Mouse (Mus musculus): ENCODE measurements around the gene Fzd2. TPM values are rescaled to one million over a fixed set of nuclear protein-coding genes. Genes with fewer than 3 reads are reported as not detected.
"Not testable (repeated sequence)": the region's sequence is repeated elsewhere in the genome, so short reads cannot be mapped to it uniquely, and the experiment has no call there.

Fzd2 gene
- polyA plus RNA-seq, 1 experiment from 2014 or later, result 0.54 TPM

- Histone ChIP-seq H3K36me3 (ENCODE audit: control insufficient read depth, insufficient read depth) (no peaks in the 10 kb centered on the region), H3K4me3 (ENCODE audit: low read depth, low read length) (no peak overlapping the region), H3K9me3 (replicated peaks; ENCODE audit: control insufficient read depth, low read length) (no peaks in the 10 kb centered on the region), H3K4me1 (ENCODE audit: control insufficient read depth, low read depth, low read length) (no peaks in the 10 kb centered on the region), H3K9ac (ENCODE audit: low read depth, low read length) (no peak overlapping the region), H3K4me2 (ENCODE audit: low read depth, low read length) (no peak overlapping the region), H3K27me3 (ENCODE audit: control insufficient read depth, insufficient read depth, low read depth, low read length) (peaks cover 2% of the 10 kb centered on the region), H3K27ac (ENCODE audit: low read length) (no peak overlapping the region)
- ATAC-seq (ENCODE audit: low read depth), result no peak
- WGBS (ENCODE audit: insufficient replicate concordance), result 20% methylated on average over 3 of the region's 4 CpGs
Measured at GRCm38 (mm10) chr11:102595341-102595820, 8.8 kb upstream of the Fzd2 start.

- H3K4me1 ChIP-seq (ENCODE audit: control insufficient read depth, low read depth, low read length), result no peaks in the 10 kb centered on the region
- H3K27me3 ChIP-seq (ENCODE audit: control insufficient read depth, insufficient read depth, low read depth, low read length), result peaks cover 40% of the 10 kb centered on the region
- no peaks in the 10 kb centered on the region for H3K36me3 ChIP-seq (ENCODE audit: control insufficient read depth, insufficient read depth)
- WGBS (ENCODE audit: insufficient replicate concordance), result 61% methylated on average over 3 of the region's 3 CpGs
- H3K27ac ChIP-seq (ENCODE audit: low read length), result no peak overlapping the region
- H3K4me2 ChIP-seq (ENCODE audit: low read depth, low read length), result no peak overlapping the region
- ATAC-seq (ENCODE audit: low read depth), result no peak
- no peaks in the 10 kb centered on the region for H3K9me3 ChIP-seq (replicated peaks; ENCODE audit: control insufficient read depth, low read length)
- H3K9ac ChIP-seq (ENCODE audit: low read depth, low read length), result no peak overlapping the region
- no peak overlapping the region for H3K4me3 ChIP-seq (ENCODE audit: low read depth, low read length)
Measured at GRCm38 (mm10) chr11:102599912-102600311, 4.3 kb upstream of the Fzd2 start.

- H3K27ac ChIP-seq (ENCODE audit: low read length), result no peak overlapping the region
- H3K4me3 ChIP-seq (ENCODE audit: low read depth, low read length), result peak overlapping the region; percentile 36; the same call in 1 of the 2 replicates
- no peaks in the 10 kb centered on the region for H3K9me3 ChIP-seq (replicated peaks; ENCODE audit: control insufficient read depth, low read length)
- 11% methylated on average over 13 of the region's 13 CpGs for WGBS (ENCODE audit: insufficient replicate concordance)
- ATAC-seq (ENCODE audit: low read depth), result no peak
- H3K36me3 ChIP-seq (ENCODE audit: control insufficient read depth, insufficient read depth), result no peaks in the 10 kb centered on the region
- H3K4me2 ChIP-seq (ENCODE audit: low read depth, low read length), result 0 out of 2 replicates have a peak overlapping the region, but pooled peaks have one; percentile 13
- H3K4me1 ChIP-seq (ENCODE audit: control insufficient read depth, low read depth, low read length), result no peaks in the 10 kb centered on the region; the same call in 1 of the 2 replicates
- peaks cover 65% of the 10 kb centered on the region for H3K27me3 ChIP-seq (ENCODE audit: control insufficient read depth, insufficient read depth, low read depth, low read length)
- no peak overlapping the region for H3K9ac ChIP-seq (ENCODE audit: low read depth, low read length)
Measured at GRCm38 (mm10) chr11:102602816-102603495, 1.2 kb upstream of the Fzd2 start.

- Histone ChIP-seq H3K4me3 (ENCODE audit: low read depth, low read length) (peak overlapping the region; percentile 36), H3K27me3 (ENCODE audit: control insufficient read depth, insufficient read depth, low read depth, low read length) (peaks cover 70% of the 10 kb centered on the region), H3K9ac (ENCODE audit: low read depth, low read length) (no peak overlapping the region), H3K4me2 (ENCODE audit: low read depth, low read length) (peak overlapping the region; percentile 55), H3K4me1 (ENCODE audit: control insufficient read depth, low read depth, low read length) (no peaks in the 10 kb centered on the region; the same call in 1 of the 2 replicates), H3K27ac (ENCODE audit: low read length) (no peak overlapping the region), H3K9me3 (replicated peaks; ENCODE audit: control insufficient read depth, low read length) (no peaks in the 10 kb centered on the region), H3K36me3 (ENCODE audit: control insufficient read depth, insufficient read depth) (no peaks in the 10 kb centered on the region)
- WGBS (ENCODE audit: insufficient replicate concordance), result under 1% methylated on average over 10 of the region's 10 CpGs
- ATAC-seq (ENCODE audit: low read depth), result no peak
Measured at GRCm38 (mm10) chr11:102603496-102603850, 723 bp upstream of the Fzd2 start.

- under 1% methylated on average over 73 of the region's 74 CpGs for WGBS (ENCODE audit: insufficient replicate concordance)
- no peaks in the 10 kb centered on the region; the same call in 1 of the 2 replicates for H3K4me1 ChIP-seq (ENCODE audit: control insufficient read depth, low read depth, low read length)
- no peak overlapping the region for H3K9ac ChIP-seq (ENCODE audit: low read depth, low read length)
- H3K4me2 ChIP-seq (ENCODE audit: low read depth, low read length), result peak overlapping the region; percentile 55
- H3K27me3 ChIP-seq (ENCODE audit: control insufficient read depth, insufficient read depth, low read depth, low read length), result peaks cover 77% of the 10 kb centered on the region
- no peaks in the 10 kb centered on the region for H3K9me3 ChIP-seq (replicated peaks; ENCODE audit: control insufficient read depth, low read length)
- H3K4me3 ChIP-seq (ENCODE audit: low read depth, low read length), result peak overlapping the region; percentile 49
- ATAC-seq (ENCODE audit: low read depth), result no peak
- H3K27ac ChIP-seq (ENCODE audit: low read length), result no peak overlapping the region
- H3K36me3 ChIP-seq (ENCODE audit: control insufficient read depth, insufficient read depth), result no peaks in the 10 kb centered on the region
Measured at GRCm38 (mm10) chr11:102604777-102605552, 769 bp downstream of the Fzd2 start.

GRCm38 (mm10) chr11:102605553-102606416, 1.6 kb downstream of the Fzd2 start:
- no peaks in the 10 kb centered on the region; the same call in 1 of the 2 replicates for H3K4me1 ChIP-seq (ENCODE audit: control insufficient read depth, low read depth, low read length)
- 4% methylated on average over 62 of the region's 62 CpGs for WGBS (ENCODE audit: insufficient replicate concordance)
- no peaks in the 10 kb centered on the region for H3K36me3 ChIP-seq (ENCODE audit: control insufficient read depth, insufficient read depth)
- peak overlapping the region; percentile 55; the same call in 1 of the 2 replicates for H3K4me2 ChIP-seq (ENCODE audit: low read depth, low read length)
- H3K4me3 ChIP-seq (ENCODE audit: low read depth, low read length), result peak overlapping the region; percentile 49; the same call in 1 of the 2 replicates
- H3K9ac ChIP-seq (ENCODE audit: low read depth, low read length), result no peak overlapping the region
- H3K27ac ChIP-seq (ENCODE audit: low read length), result no peak overlapping the region
- H3K27me3 ChIP-seq (ENCODE audit: control insufficient read depth, insufficient read depth, low read depth, low read length), result peaks cover 76% of the 10 kb centered on the region
- H3K9me3 ChIP-seq (replicated peaks; ENCODE audit: control insufficient read depth, low read length), result no peaks in the 10 kb centered on the region
- no peak for ATAC-seq (ENCODE audit: low read depth)

- H3K9ac ChIP-seq (ENCODE audit: low read depth, low read length), result no peak overlapping the region
- H3K4me3 ChIP-seq (ENCODE audit: low read depth, low read length), result no peak overlapping the region
- no peaks in the 10 kb centered on the region; the same call in 1 of the 2 replicates for H3K4me1 ChIP-seq (ENCODE audit: control insufficient read depth, low read depth, low read length)
- 11% methylated on average over 12 of the region's 12 CpGs for WGBS (ENCODE audit: insufficient replicate concordance)
- no peaks in the 10 kb centered on the region for H3K9me3 ChIP-seq (replicated peaks; ENCODE audit: control insufficient read depth, low read length)
- H3K27ac ChIP-seq (ENCODE audit: low read length), result no peak overlapping the region
- H3K27me3 ChIP-seq (ENCODE audit: control insufficient read depth, insufficient read depth, low read depth, low read length), result peaks cover 71% of the 10 kb centered on the region
- ATAC-seq (ENCODE audit: low read depth), result no peak
- no peaks in the 10 kb centered on the region for H3K36me3 ChIP-seq (ENCODE audit: control insufficient read depth, insufficient read depth)
- no peak overlapping the region for H3K4me2 ChIP-seq (ENCODE audit: low read depth, low read length)
Measured at GRCm38 (mm10) chr11:102606751-102607171, 2.6 kb downstream of the Fzd2 start.

- not testable (repeated sequence) for H3K4me1 ChIP-seq (ENCODE audit: control insufficient read depth, low read depth, low read length); ATAC-seq (ENCODE audit: low read depth); H3K27ac ChIP-seq (ENCODE audit: low read length); H3K9ac ChIP-seq (ENCODE audit: low read depth, low read length); H3K36me3 ChIP-seq (ENCODE audit: control insufficient read depth, insufficient read depth); H3K4me2 ChIP-seq (ENCODE audit: low read depth, low read length); H3K9me3 ChIP-seq (replicated peaks; ENCODE audit: control insufficient read depth, low read length); H3K4me3 ChIP-seq (ENCODE audit: low read depth, low read length)
- WGBS (ENCODE audit: insufficient replicate concordance), result 16% methylated on average over 12 of the region's 12 CpGs
- H3K27me3 ChIP-seq (ENCODE audit: control insufficient read depth, insufficient read depth, low read depth, low read length), result peaks cover 67% of the 10 kb centered on the region
Measured at GRCm38 (mm10) chr11:102607201-102607600, 3.0 kb downstream of the Fzd2 start.
